Mouse (Mus musculus) gastrocnemius, postnatal 10 days (tissue): ENCODE data around the gene Btbd10. TPM values are rescaled to one million over a fixed set of nuclear protein-coding genes. Genes with fewer than 3 reads are reported as not detected.

Source experiments
- DNase-seq: peaks from one replicate; pipeline ENCODE4 v3.0.0; 2021; ENCODE audit warnings: mixed read lengths
- long read RNA-seq, 2 experiments: library from polyadenylated mRNA; stranded (forward); transcript quantifications; one replicate each; pipeline ENCODE4 v2.0.0; 2021
- total RNA-seq, 2 experiments: library from RNA; stranded (reverse); gene quantifications; 2 replicates each; pipeline ENCODE4 v1.2.3; 2021

Gene Btbd10
- 10 to 100 TPM; 10.3 to 14.0 TPM for total RNA-seq
- long read RNA-seq, experiment 1, transcript Btbd10-203 (9 exons, 2,394 nt): major isoform, 8 of 22 reads
- long read RNA-seq, experiment 1, partial matches to known transcripts: 1 of 22 reads
- long read RNA-seq, experiment 1, other reads (novel, unspliced or antisense): 11 of 22 reads
- long read RNA-seq, experiment 2, partial matches to known transcripts: 0 of 12 reads
- long read RNA-seq, experiment 2, other reads (novel, unspliced or antisense): 7 of 12 reads

DNA sequence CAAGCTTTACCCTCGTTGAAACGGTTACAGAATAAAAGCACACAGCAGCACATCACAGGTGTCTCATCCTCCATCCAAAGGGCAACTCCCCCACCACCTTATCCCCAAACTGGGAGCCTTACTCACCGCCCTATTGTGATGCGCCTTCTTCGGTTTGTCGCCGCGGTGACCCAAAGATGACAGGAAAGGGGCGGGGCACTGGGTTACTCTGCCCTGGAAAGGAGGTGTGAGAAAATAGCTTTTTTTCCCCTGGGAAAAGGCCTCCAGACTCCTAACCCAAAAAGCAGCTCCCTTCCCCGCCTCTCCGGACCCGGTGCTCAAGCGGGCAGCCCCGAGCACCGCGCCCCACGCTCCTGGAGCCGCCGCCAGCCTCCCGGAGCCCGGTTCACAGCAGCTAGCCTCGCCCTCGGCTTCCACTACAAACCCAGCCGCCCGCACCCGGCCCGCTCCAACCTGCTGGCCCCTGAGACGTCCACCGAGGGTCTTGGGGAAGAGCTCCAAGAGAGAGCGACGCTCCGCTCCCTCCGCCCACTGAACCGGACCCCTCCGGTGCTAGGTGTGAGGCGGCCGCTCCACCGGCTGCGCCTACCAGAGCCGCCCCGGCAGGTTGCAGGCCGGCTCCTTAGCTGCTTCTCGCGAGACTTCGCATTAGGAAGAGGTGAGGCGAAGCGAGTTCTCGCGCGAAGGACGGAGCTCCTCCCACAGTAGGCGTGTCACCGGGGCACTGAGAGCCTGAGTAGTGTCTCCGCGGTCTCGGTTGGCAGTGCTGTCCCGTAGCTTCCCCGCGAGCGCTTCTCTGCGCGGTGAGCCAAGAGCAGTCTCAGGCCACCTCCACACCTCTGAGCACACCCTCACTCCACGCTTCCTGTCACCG, at the start of gene Btbd10:
Gene Btbd10, minus strand, starts transcription at position 647 of the 874 bp plus-strand sequence.
- DNase-seq: peak; percentile 98

DNA sequence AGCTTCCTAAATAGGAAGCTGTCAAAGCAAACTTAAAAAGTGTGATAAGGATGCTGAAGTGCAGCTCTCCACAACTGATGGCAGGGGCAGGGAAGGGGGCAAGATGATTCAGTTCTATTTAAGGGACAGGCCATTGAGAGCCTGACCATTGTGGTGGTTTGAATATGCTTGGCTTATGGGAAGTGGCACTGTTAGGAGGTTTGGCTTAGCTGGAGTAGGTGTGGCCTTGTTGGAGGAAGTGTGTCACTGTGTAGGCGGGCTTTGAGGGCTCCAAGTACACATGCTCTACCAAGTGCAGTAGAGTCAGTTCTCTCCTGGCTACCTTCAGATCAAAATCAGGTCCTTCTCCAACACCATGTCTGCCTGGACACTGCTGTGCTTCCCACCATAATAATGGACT, 47.3 kb upstream of the Btbd10 start:
- no peak for DNase-seq

DNA sequence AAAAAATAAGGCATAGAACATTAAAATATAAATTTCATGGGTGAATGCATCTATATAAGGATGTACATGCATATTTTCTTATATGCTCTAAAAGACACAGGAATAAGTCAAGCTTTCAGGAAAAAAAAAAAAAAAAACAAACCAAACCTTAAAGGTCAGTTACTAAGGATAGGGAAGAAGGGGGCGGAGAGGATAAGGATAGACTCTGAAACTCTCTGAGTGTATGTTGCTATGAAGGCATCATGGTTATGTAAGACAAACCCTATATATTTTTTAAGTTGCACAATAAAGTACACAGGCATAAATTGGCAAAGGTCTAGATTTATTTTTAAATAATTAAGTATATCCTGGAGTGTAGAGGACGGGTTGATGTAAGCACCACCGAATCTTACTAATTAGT, 46.1 kb upstream of the Btbd10 start:
- no peak for DNase-seq

DNA sequence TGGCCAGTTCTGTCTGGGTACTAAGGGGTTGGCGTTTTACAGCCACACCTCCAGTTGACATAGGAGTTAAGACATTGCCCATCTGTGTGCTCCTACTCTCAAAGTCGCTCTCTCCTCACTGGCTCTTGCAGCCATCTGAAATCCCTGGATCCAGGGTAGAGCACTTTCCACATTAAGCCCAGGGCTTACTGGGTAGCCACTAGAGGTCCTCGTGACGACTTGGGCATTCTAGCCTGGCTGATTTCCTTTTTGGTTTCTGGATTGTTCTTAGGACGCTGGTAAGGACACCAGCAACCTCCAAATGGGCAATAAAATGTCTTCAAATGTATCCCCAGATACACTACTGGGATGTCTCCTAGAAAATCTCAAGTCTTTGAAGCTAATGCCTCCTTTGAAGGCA, 39.5 kb upstream of the Btbd10 start:
- DNase-seq: no peak

DNA sequence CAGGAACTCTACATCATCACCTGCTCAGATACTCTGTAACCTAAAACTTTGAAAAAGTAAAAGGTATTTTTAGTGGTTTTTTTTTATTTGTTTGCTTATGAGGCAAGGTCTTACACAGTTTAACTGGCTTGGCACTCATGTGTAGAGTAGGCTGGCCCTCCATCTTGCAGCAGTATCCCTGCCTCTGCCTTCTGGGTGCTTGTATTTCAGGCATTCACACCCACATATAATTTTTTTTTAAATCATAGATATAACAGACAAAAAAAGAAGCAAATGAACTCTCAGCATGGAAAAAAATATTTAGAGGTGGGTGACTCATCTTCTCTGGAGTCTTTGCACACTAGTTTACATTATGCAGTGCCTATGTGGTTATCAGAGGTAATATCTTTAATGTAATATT, 28.9 kb upstream of the Btbd10 start:
- no peak for DNase-seq

DNA sequence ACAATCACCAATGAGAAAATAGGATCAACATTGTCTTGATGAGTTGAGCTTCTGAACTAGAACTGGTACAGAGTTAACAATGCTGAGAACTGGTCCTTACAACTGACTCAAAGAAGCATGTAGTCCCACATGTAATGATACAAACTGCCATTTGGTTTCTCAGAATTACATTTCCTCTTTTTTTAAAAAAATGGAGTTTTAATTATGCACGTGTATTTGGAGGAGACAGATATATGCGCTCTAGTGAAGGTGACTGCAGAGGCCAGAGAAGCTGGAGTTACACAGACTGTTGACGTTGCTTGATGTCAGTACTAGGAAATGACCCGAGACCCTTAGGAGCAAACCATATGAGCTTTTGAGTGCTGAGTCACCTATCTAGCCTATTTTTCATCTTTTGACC, 27.5 kb upstream of the Btbd10 start:
- no peak for DNase-seq

DNA sequence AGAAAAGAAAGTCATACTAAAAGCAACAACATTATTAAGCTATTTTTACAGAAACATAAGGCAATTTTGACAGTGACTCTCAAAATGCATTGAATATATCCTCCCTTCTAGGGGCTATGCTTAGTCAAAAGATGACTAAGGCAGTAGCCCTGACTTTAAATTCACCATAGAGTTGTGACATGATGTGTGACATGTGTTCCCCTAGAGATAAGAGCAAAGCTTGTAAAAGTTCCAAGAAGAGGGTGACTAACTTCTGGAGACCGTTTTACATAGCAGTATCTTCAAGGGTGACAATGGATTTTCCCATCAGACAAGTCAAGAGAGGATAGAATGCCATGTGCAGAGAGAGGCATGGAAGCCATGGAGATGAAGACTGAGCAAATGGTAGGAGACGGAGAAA, 22.4 kb upstream of the Btbd10 start:
- no peak for DNase-seq

DNA sequence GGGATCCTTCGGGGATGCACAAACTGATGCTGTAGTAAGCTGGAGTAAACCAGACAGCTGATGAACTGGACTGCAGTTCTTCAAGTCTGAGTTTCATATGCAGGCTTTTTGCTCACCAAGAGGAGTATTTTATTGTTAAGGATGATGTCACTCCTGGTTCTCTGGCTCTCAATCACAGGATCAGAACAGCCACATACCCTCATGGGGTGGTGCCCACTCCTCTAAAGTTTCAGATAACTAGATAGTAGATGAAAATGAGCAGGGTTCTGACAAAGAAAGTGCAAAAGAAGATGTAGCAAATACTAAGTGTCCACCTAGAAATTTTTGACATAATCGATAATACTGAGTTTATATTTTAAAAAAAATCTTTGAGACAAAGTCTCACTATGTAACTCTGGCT, 19.3 kb upstream of the Btbd10 start, which contains the start of gene Pth:
Gene Pth, minus strand, starts transcription at position 101 of the 400 bp plus-strand sequence.
- no peak for DNase-seq

DNA sequence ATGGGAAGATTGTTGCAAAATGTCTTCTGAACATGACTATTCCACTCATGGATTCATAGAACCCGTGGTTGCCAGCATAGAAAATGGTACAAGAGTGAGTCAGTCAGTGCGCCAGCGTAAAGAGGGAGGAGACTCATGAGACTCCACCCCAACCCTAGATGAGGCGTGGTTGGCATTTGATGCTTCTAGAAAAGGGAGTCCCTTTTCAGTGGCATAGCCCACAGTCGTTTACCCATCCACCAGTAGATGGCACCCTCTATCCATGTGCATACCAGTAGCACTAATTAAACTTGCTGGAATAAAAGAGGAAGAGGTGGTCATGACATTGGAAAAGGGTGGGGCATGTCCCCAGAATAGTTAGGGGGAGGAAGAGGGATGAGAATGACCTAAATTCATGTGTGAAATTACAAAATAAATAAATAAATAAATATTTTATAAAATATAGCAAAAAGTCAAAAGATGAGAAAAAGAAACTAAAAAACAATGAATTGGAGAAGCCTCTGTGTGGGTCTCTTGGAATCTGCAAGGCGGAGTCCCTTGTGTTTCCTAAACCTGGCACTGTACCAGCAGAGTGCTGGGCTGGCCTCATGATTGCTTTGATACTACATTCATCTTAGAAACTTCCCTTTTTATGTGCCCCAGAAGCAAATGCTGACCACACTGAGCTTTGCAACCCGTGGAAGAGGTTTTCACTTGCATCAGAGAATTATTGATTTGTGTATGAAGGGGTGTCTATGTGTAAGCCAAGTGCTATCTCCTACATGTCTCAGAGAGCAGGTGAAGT, 8.9 kb upstream of the Btbd10 start:
- DNase-seq: peak; percentile 56

DNA sequence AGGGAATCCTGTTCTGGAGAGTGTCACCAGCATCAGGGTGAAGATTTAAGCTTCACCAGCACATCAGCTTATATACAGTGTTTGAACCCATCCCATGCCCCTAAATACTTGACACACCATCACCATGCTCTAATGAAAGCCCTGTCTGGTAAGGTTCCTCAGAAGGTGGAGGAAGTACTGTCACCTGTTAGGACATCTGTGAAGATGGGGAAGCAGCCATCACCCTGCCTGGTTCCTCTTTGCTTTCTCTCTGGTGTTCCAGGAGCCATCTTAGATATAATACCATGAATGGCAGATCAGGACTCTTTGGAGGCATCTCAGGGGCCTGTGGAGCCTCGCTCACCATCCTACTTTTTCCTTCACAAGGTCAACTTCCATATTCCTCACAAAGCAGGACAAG, 3.5 kb upstream of the Btbd10 start:
- no peak for DNase-seq

DNA sequence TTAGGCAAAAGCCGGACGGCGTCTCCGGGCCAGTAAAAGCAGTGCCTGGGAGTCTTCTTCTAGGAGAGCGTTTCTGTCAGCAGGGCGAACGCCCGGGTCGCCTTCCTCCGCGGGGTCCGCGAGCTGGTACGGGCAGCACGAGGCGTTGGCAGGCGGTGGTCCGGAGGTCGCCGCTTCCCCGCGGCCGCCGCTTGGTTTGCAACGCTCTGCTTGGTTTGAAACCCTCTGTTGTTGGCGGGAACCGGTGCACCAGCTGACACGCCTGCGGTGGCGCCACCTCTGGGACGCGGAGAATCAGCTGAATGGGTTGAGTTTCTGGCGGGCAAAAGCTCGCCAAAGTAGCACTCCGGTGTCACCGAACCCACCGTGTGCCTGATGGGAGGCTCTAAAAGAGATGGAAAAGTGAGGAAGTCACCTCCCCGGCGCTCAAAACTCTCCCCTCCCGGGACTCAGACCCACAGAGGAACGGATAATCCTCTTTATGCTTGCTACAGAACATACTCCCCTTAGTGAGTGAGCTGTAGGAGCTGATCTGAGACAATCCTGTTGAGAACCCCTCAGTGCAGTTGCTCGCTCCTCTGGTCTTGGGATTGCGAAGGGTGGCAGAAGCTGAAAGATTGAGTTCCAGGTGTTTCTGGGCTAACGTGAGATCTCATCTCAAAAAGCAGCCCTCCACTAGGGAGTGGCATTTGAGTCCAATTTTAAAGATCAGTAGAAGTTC, 588 bp upstream of the Btbd10 start:
- peak; percentile 63 for DNase-seq

DNA sequence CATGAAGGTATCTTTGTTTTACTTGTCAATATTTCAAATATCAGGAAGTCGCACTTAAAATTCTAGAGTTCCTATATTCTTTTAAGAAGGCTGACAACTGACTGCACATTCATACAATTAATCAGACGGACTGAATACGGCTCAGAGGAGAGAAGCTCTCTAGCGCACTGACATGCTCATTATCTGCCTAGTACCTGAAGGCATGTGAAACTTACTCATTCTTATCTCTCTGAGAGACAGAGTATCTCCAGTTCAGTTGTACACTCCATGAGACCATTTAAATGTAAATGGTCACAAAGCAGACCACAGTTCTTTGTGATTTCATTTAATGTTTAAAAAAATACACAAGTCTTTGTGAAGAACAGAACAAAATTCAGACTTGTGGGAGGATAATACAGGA, 1.8 kb downstream of the Btbd10 start:
- DNase-seq: no peak

DNA sequence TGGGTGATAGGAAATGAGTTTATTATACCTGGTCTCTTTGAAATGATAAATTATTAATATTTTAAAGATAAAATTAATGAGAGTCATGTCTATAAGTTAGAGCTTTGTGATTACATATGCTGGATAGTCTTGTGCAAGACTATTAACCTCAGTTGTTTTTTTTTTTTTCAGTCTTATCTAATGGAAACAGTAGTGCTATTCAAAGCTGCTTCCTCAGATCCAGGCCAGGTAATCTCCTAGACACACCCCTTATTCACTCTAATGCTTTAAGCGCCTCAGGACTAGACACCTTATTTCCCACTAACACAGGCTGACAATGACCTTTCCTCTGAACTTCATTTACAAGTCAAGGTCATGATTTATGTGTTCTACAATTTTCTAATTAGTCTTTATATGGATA, 20.1 kb downstream of the Btbd10 start:
- DNase-seq: no peak

DNA sequence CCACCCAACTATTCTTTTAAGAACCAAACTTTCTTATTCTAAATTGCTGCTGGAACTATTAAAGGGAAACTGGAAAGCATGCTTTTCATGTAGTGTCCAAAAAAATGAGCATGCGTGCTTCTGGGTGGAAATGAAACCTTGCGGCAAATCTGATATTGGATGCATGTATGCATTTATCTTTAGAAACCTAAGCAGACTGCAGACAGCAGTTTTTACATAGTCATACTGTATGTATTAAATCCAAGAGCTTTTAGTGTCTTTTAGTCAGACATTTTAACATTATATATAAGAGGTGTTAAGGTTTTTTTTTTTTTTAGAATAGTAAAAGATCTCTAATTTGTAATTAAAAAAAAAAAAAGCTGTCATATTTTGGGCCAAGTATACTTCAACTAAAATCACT, 21.5 kb downstream of the Btbd10 start:
- no peak for DNase-seq

DNA sequence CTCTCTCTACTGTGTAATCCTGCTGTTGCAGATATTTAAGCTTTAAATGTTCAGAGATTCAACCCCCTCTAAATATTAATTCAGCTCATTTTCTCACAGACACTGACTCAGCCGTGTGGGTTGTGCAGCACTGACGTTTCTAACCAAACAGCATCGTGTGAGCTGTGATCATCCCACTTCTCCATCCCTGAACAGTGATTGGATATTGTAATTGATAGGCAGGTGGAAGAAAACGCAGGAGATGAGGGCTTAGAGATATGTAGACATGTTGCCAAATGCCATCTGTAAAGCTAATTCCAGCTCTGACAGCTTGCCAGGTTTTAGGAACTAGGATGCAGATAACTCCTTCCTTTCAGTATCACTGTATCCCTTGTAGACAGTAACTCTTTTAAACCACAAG, 21.9 kb downstream of the Btbd10 start:
- DNase-seq: no peak

DNA sequence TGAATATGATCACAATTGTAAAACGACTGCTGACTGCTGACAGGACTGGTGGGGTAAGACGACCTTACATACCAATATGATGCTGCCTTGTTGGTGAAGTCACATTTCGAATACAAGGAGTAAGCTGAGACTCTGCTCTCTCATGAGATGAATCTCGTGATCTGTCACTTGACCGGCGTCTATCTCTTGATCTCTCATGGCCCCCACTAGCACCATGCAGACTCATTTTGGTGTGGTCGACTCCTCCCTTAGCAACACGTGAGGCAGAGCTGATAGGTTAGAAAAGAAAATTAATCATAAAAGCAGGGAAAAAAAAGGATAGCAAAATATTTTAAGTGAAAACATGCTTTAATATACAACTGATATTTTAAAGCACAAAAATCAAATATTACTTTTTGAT, 33.9 kb downstream of the Btbd10 start:
- DNase-seq: no peak

DNA sequence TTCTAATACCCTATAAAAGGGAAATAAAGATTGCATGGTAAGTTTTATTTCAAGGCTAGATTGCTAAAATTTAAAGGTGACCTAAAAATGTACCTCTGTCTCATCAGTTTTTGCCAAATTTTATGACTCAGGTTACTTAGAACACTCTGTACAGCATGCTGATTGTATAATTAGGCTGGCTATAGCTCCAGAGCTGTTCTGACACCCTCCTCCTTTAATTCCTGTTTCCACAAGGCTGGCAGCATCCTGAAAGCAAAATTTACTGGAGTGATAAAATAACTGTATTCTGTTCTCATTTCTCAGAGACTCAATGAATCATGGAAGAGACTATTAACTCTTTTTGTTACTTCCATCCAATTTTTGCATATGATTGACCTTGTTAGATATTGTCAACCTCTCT, 35.2 kb downstream of the Btbd10 start:
- DNase-seq: no peak

DNA sequence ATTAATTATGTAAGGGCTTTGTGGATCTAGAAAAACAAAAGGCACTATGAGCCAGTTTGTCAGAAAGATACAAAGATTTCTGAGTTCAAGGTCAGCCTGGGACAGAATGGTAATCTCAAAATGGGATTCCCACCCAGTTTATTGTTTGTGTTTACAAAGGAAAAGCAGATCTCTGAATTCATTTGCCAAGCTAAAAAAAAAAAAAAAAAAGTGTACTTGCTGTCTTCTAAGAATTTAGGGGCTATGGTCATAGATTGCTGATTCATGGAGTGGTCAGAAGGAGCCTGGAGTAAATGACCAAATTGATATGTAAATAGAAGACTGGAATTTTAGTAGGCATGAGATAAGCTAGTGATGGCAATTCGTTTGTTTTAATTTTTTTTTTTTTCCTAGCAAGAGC, 49.1 kb downstream of the Btbd10 start:
- DNase-seq: no peak

DNA sequence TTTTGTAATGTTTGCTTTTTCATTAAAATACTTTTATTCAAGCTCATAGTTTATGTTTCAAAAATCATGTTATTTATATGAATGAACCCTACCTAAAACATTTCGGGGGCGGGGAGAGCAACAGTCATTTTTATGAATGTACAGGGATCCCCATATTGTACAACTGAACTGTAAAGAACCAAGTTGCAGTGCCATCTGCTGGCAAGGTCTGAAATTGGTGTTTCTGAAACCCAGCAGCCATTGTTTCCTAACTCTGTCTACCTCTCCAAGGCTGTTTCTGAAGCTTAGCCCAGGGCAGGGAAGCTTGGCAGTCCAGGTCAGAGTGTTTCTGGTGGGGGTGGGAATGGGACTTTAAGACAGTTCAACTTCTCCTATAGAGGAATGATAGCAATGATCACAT, 57.4 kb downstream of the Btbd10 start:
- peak; percentile 53 for DNase-seq

DNA sequence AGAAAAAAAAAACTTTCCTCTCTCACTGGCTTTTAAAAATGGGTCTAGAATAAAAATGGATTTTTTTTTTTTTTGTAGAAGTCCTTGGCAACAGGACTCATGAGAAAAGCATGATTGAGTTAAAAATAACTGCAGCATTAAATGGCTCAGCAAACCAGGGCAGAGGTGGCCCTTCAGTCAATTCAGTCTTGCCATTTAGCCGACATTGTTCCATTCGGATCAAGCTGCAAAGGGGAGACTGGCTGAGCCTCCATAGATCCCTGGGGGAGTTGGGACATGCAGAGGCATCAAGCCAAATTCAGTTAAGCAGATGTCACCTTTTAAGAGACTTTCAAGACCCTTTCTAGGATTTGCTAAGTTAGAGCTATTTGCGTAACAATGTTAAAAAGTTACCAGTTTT, 59.1 kb downstream of the Btbd10 start:
- DNase-seq: no peak

DNA sequence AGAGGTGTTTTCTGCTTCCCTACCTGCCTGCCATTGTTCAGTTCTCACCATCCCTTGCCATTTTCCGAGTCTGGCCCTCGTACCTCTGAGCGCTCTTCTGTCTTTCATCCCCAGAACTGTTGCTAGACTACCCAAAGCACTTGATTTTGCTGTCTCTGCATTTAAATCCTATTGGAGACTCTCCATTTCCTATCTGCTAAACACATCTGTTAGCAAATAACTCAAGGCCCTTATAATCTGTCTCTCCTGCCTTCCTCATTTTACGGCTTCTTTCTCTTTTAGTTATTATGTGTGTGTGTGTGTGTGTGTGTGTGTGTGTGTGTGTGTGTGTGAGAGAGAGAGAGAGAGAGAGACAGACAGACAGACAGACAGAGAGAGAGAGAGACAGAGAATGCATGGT, 71.4 kb downstream of the Btbd10 start:
- DNase-seq: no peak
